Comparison of ENCODE assay signal across 8 mouse cellular contexts in the genomic region with DNA sequence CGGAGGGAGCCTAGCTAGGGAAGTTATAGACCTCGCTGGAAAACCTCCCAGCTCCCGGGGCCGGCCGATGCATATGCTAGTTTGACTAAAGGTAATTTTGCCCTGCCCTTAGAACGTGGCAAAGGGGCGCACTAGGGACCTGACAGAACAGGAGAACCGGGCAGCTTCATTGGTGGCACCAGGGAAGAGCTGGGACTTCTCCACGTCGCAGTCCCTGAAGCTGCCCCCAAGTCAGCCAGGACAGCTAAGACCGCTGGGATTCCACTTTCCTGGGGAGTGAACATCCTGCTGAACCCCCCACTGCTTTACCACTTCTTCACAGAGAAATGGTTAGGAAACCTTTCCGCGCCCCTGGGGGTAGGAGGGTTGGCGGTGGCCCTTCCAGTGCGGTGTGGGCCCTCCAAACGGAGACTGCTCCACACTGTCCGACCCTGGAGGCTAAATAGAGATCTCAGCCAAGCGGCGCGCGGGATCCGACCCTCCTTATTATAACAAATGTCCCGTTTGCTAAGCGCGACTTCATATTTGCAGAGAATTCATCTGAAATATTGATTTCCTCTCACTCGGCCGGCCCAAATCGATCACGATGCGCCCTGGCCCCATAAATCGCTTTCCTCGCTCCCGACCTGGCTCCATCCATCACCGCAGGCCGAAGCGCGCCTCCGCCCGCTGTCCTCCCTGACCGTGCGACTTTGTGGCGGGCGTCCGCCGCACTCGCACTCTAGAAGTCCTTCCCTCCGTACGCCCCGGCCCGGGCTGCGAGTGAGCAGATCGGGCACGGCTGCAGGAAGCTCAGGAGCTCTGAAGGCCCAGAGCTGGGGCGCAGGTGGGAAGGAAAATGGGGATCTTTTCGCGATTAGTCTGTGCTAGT. TPM values are rescaled to one million over a fixed set of nuclear protein-coding genes. Genes with fewer than 3 reads are reported as not detected.
DNase-seq lines count a peak whose midpoint lies in the region; ATAC-seq and TF ChIP-seq lines count a peak whose summit lies in the region.

No protein-coding gene starts in this region.

- DNase-seq in cerebellum, postnatal 10 days = peak; percentile 32 to 34
- no peak for DNase-seq in cerebellum, adult 2 months
- DNase-seq in brain, embryonic 14.5 days (ENCODE audit: low read depth) = peak; percentile 31
- DNase-seq in hindbrain, embryonic 14.5 days (ENCODE audit: low spot score) = no peak
- no peak for DNase-seq in yolk sac, embryonic 10.5 days (ENCODE audit: low spot score)
- no peak for DNase-seq in T-cell, adult 2 months (ENCODE audit: low spot score)

- peak; percentile 73 for ATAC-seq in hindbrain, embryonic 14.5 days (ENCODE audit: low FRiP score)
- 0 out of 2 replicates have a peak, but pooled peaks have one; percentile 6 for ATAC-seq in megakaryocyte progenitor cell, adult 5-6 weeks (replicated peaks; ENCODE audit: poor library complexity)
- ATAC-seq in monocyte, adult 5-6 weeks (replicated peaks; ENCODE audit: insufficient number of reproducible peaks, low FRiP score, low TSS enrichment, poor library complexity, severe bottlenecking) = no peak

- H3K4me2 ChIP-seq in hindbrain, embryonic 14.5 days (replicated peaks) = peak overlapping the region; percentile 55

- no peaks in the 10 kb centered on the region for H3K9me3 ChIP-seq in hindbrain, embryonic 14.5 days (ENCODE audit: control insufficient read depth, low read length)

- no peak for TF ChIP-seq POLR2A in cerebellum, adult 2 months (IDR thresholded peaks at IDR 0.05; ENCODE audit: borderline replicate concordance, insufficient read depth, low read length)
- TF ChIP-seq POLR2A in brain, embryonic 14.5 days (IDR thresholded peaks at IDR 0.05; ENCODE audit: borderline replicate concordance, extremely low read depth, insufficient read depth, insufficient read length, poor library complexity, severe bottlenecking) = no peak

- H3K27ac ChIP-seq in cerebellum, adult 2 months (ENCODE audit: insufficient read depth, low read length) = no peak overlapping the region
- peak overlapping the region; percentile 70 for H3K27ac ChIP-seq in hindbrain, embryonic 14.5 days

- H3K4me1 ChIP-seq in cerebellum, adult 2 months (ENCODE audit: control insufficient read depth, insufficient read depth, low read length) = no peaks in the 10 kb centered on the region
- H3K4me1 ChIP-seq in hindbrain, embryonic 14.5 days (replicated peaks; ENCODE audit: control insufficient read depth, insufficient read depth, low read length) = peaks cover 12% of the 10 kb centered on the region

- no peak for TF ChIP-seq CTCF in cerebellum, adult 2 months (IDR thresholded peaks at IDR 0.05; ENCODE audit: borderline replicate concordance, insufficient read depth, low read depth, low read length)
- no peak for TF ChIP-seq CTCF in brain, embryonic 14.5 days (IDR thresholded peaks at IDR 0.05; ENCODE audit: borderline replicate concordance, extremely low read depth, insufficient read depth, insufficient read length)

- WGBS in cerebellum, adult 2 months = 2% methylated on average over 56 of the region's 56 CpGs
- WGBS in hindbrain, embryonic 14.5 days = 2% methylated on average over 56 of the region's 56 CpGs

- H3K9ac ChIP-seq in hindbrain, embryonic 14.5 days = peak overlapping the region; percentile 62

- H3K27me3 ChIP-seq in cerebellum, adult 2 months (ENCODE audit: control insufficient read depth, insufficient read depth, low read length) = peaks cover 3% of the 10 kb centered on the region; the same call in 1 of the 2 replicates
- H3K27me3 ChIP-seq in hindbrain, embryonic 14.5 days (ENCODE audit: control insufficient read depth, insufficient read depth, low read length) = peaks cover 73% of the 10 kb centered on the region

- H3K36me3 ChIP-seq in hindbrain, embryonic 14.5 days (replicated peaks; ENCODE audit: control insufficient read depth, insufficient read depth) = no peaks in the 10 kb centered on the region

- H3K4me3 ChIP-seq in cerebellum, adult 2 months (replicated peaks; ENCODE audit: insufficient read depth, low read depth, low read length) = no peak overlapping the region
- peak overlapping the region; percentile 38 for H3K4me3 ChIP-seq in hindbrain, embryonic 14.5 days (replicated peaks; ENCODE audit: low read length)

RNA-seq across cellular contexts. Expression of a gene that starts 1.5 kb away (rescaled TPM):
- polyA plus RNA-seq in cerebellum, adult 2 months (2012; rRNA removed) = 2.9 and 3.6 TPM in 2 replicates
- polyA plus RNA-seq in brain, embryonic 14.5 days (2012; rRNA removed) = 1.9 and 9.4 TPM in 2 replicates
- polyA plus RNA-seq in hindbrain, embryonic 14.5 days (2014; fragmentation: Nextera tagmentation; extraction: Ambion mirVana) = 24.5 and 33.0 TPM in 2 replicates
- total RNA-seq in megakaryocyte progenitor cell, adult 5-6 weeks (2015) = 1.3 and 2.9 TPM in 2 replicates
- 0.20 and 1.1 TPM in 2 replicates for total RNA-seq in megakaryocyte progenitor cell, adult 5-6 weeks (2017)
- not detected in 3 replicates for total RNA-seq in monocyte, adult 5-6 weeks (2017)

Comparison
In these comparisons a context has a peak if more than half of its experiments do, and no peak if none do; other contexts are left out.
1. DNase-seq: peak in cerebellum, postnatal 10 days (2 of 2) and brain, embryonic 14.5 days (single experiment); none in cerebellum, adult 2 months (0 of 2), hindbrain, embryonic 14.5 days (single experiment), yolk sac, embryonic 10.5 days (single experiment) and T-cell, adult 2 months (single experiment).